Mouse (Mus musculus) lung, postnatal 36 days (tissue): ENCODE data around the gene Cap1.
"Not testable (repeated sequence)": the region's sequence is repeated elsewhere in the genome, so short reads cannot be mapped to it uniquely, and the experiment has no call there.

Source experiments
- DNase-seq: peaks from one replicate; pipeline ENCODE4 v3.0.0; 2022; ENCODE audit warnings: mixed read lengths

The Cap1 gene

DNA sequence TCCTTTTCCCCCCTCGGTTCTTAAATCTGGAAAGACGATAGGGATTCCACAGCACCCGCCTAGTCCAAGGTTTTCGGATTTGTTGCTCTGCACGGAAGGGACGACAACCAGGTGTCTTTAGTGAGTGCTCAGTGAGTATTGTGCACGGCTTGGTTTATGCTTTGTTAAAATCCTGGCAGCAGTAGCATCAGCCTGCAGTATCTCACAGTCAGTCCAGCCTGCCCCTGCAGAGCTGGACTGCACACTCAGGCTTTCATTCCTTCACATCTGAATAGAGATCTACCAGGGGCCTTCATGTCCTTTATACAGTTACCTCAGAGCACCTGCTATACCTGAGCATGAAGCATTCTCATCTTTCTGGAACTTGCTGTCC lies 49.5 kb downstream of the Cap1 start:
- no peak for DNase-seq

DNA sequence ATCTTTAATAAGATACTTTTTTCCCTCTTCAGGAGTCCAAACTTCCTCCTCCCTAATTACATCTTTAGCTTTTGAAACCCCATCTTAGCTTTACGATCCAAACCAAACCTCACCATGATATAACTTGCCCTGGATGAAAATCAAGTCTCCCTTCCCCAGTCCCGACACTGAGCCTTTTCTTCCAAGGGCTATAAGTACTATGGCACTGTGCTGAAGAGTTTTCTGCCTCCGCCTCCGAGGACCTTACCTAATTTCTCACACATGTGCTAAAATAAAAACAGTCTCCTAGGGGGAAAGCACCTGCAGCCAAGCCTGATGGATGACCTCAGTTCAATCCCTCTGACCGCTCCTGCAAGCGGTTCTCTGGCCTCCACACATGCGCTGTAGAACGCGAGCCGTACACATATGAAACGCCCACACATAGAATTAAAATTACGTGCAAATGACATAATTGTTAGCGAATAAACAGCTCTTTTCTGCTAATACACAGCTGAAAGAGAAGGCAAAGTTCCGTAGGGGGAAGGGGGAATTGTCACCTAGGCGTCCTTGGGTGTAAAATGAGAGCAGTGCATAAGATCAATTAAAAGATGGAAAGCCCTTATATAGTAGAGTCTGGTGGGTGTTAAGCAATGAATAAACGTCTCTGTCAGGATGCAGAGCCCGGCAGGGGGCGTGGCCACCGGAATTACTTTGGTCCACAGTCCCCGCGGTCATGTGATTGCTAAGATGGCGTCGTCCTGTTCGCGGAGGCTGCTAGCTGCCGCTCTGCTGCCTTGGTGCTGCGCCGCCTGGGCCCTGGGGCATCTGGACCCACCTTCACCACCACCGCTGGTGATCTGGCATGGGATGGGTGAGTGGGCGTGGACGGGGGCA lies 50.1 kb downstream of the Cap1 start, which contains the start of gene Ppt1:
Gene Ppt1, plus strand, starts transcription at position 713 of the 873 bp plus-strand sequence.
- DNase-seq: peak; percentile 94

- DNase-seq: no peak
These were observed 54.0 kb downstream of the Cap1 start for GRCm38 (mm10) chr4:122831888-122832287.

- DNase-seq: no peak
These were observed 56.5 kb downstream of the Cap1 start for GRCm38 (mm10) chr4:122829339-122829738.

DNA sequence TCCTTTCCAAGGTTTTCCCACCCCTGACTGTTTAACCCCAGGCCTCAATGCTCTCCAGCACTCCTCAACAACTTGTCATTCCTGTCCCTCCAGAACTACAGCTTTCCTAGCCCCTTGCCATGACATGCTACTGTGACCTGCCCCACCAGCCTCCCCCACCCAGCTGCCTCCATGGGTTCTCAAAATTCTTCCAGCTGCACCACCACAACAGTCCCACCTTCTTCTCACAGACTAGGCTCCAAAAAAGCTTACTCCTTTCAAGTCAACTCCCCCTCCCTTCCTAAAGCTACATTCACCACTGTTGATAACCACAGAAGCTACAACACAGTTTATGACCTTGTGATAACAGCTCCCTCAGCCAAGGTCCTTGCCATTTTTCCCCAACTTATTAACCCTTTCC lies 58.2 kb downstream of the Cap1 start:
- no peak for DNase-seq

DNA sequence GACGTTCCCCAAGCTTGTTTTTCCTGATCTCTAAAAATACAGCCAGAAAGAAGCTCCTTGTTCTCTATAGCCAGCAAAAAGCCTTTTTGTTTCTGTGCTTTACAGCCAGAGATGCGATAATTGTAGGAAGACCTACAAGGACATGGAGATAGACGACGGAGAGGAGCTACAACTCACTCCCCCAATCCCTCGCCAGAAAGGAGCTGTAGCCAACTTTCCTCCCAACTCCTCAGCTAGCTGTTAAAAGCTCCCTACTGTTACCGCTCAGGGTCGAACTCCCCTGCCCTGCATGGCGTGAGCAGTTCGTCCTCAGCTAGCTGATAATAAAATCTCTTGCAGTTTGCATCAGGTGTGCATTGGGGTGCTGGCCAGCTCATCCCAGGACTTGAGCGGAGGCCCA lies 64.9 kb downstream of the Cap1 start:
- not testable (repeated sequence) for DNase-seq

GRCm38 (mm10) chr4:122816202-122816601 lies 69.7 kb downstream of the Cap1 start:
- DNase-seq: no peak

DNA sequence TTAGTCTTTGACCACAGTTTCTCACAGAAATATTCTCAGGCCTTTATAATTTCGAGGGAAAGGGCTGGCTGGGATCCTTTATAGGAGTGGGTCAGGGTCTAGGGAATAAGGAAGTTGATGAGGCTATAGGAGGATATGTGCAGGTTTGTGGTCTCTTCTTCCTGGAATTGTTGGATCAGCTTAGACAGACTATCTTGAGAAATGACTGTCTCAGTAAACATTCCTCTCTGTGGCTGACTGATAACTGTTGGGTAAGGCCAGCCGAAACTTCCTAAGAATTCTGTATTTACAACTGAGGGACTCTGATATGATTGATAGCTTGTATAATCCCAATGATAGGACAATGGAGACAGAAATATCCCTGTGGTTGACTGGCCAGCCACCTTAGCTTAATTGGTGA lies 74.0 kb downstream of the Cap1 start:
- peak; percentile 42 for DNase-seq

GRCm38 (mm10) chr4:122811180-122811579 lies 74.7 kb downstream of the Cap1 start:
- DNase-seq: no peak
